Mouse (Mus musculus): ENCODE measurements at regions not wholly inside any gene's neighbourhood (a gene's known extent, or its start where the extent isn't known, plus 50 kb on each side); places are given as distances from the start of the nearest gene placed in this dataset.

DNA sequence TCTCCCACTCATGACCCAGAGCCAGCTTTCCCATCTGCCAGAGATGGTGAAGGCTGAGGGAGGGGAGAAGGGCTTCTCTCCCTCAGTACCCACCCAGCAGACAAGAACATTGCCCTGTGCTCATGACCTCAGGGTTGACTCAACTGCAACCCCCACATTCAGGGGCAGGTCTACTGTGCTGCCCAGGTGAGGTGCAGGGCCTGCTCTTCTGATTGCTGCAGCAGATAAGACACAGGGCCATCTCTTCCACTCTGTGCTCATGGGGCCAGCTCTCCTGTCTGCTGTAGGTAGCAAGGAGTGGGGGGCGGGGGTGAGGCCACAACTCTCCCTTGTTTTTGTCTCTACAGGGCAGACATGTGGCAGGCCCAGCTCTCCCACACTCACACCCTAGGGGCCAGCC is 84.1 kb upstream of the Xpo1 start:
- ATAC-seq, result no peak

DNA sequence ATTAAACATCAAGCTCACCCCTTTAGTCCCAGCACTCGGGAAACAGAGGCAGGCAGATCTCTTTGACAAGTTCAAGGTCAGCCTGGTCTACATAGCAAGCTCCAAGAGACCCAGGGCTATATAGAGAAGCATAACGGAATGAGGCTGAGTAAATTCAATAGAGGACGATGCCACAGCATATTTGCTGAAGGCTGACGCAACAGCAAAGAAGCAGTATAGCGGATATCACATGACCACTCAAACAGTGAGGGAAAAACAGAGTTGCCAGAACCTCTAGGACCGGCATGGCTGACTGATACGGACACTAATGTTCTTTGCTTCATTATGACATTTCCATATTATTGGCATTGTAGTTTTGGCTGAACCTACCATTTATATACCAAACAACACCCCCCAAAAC is 74.2 kb upstream of the Xpo1 start:
- ATAC-seq, result no peak

DNA sequence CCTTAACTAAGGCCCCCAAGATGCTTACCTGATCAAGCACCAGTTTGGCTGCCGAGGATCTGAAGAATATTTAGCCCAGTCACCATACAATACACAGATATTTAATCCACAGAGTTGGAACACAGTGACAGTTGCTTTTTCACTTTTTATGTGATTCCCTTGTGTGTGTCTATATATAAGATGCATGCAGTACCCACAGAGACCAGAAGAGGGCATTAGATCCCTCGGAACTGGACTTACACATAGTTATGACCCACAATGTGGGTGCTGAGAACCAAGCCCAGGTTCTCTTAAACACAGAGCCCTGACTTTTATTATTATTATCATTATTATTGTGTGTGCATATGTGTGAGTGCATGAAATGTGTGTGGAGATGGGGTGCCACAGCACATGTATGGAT is 70.6 kb upstream of the Xpo1 start:
- ATAC-seq, result no peak

DNA sequence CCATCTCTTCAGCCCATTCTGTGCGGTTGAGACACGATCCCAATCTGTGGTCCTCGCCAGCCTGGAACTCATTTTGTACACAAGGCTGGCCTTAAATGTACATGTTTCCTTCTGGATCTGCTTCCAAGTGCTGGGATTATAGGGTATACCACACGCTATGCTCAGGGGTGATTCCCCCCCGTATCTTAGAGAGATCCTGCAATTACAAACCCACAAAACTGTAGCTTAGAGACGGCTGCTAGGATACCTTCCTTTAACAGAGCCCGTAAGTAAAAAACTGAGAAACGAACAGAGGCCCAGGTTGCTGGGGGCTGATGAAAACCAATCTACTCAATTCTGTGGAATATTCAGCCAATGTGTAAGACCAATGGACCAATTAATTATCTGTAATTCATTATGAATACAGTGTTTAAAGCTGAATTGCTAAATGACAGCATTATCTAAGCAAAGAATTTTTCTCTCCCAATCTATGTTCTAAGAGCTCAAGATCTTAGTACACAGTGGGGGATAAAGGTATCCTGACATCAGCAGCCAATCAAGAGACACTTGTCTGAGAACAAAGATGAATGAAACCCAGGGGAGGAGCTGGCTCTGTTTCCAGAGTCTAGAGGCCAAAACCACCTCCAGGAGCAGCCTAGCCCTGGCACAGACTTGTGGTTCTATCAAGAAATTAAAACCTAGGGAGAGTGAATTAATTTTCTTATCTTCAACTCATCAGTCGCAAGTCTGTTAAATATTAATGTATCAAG is 54.0 kb upstream of the Xpo1 start:
- ATAC-seq, result no peak

DNA sequence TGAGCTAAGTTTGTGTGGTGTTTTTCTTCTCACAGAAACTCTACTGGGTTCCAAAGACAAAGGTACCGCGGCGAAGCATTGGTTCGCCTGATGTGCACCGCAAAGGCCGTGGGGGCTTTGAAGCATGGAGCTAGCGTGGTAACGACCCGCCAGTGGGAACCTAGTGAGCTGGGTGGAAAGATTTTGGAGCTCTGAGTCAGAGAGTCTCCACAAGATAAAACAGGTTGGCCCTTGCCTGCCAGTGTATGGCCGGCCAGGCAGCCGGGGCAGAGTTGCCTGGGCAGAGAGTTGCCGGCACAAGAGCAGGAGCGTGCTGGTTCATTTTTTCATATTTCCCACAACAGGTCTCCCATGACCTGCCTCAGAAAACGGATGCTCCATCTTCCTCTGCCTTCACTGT is 52.3 kb upstream of the Xpo1 start:
- ATAC-seq, result no peak

DNA sequence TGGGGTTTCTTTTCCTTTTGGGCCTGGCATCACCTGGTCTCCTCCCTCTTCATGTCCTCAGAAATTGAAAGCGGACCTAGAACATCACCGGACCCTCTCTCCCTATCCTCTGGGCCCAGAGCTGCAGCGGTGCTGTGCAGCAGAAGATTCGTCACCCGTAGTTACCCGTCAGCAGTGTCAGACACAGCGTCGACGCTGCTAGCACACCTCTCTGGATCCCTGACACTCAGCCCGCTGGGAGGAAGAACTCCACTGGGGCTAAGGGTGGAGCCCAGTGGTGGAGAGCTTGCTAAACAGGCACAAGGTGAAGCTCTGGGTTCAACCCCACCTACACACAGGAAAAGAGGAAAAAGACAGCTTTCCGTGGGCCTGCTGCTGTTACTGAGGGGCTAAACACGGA is 51.8 kb upstream of the Xpo1 start:
- no peak for ATAC-seq
